ENCODE assay signal across 7 mouse cellular contexts in genomic region chr1:172503111-172503997, GRCm38 (mm10). TPM values are rescaled to one million over a fixed set of nuclear protein-coding genes. Genes with fewer than 3 reads are reported as not detected.
DNase-seq lines count a peak whose midpoint lies in the region; ATAC-seq lines count a peak whose summit lies in the region.

No protein-coding gene starts in this region.

- ATAC-seq in embryonic facial prominence, embryonic 13.5 days (ENCODE audit: insufficient number of reproducible peaks, insufficient read depth, low FRiP score, low TSS enrichment, low read depth), result no peak
- ATAC-seq in limb, embryonic 13.5 days (ENCODE audit: low FRiP score, low read depth), result peak; percentile 22
- ATAC-seq in midbrain, embryonic 15.5 days (replicated peaks), result 0 out of 2 replicates have a peak, but pooled peaks have one; percentile 22

- 0 out of 2 replicates have a peak overlapping the region, but pooled peaks have one; percentile 46 for H3K9ac ChIP-seq in embryonic facial prominence, embryonic 13.5 days
- no peak overlapping the region for H3K9ac ChIP-seq in limb, embryonic 13.5 days
- H3K9ac ChIP-seq in midbrain, embryonic 15.5 days, result no peak overlapping the region

- intact Hi-C loops in heart, postnatal 14 days (cut with DNase I), result no loop called here

- peak overlapping the region; percentile 57; the same call in 1 of the 2 replicates for H3K27ac ChIP-seq in embryonic facial prominence, embryonic 13.5 days
- peak overlapping the region; percentile 39 for H3K27ac ChIP-seq in limb, embryonic 13.5 days
- H3K27ac ChIP-seq in midbrain, embryonic 15.5 days, result peak overlapping the region; percentile 31

- H3K9me3 ChIP-seq in embryonic facial prominence, embryonic 13.5 days, result no peaks in the 10 kb centered on the region
- H3K9me3 ChIP-seq in limb, embryonic 13.5 days, result no peaks in the 10 kb centered on the region
- H3K9me3 ChIP-seq in midbrain, embryonic 15.5 days, result no peaks in the 10 kb centered on the region

- 0 out of 2 replicates have a peak overlapping the region, but pooled peaks have one; percentile 60 for H3K4me3 ChIP-seq in embryonic facial prominence, embryonic 13.5 days
- peak overlapping the region; percentile 19 for H3K4me3 ChIP-seq in limb, embryonic 13.5 days
- H3K4me3 ChIP-seq in midbrain, embryonic 15.5 days, result no peak overlapping the region

- 42% methylated on average over 14 of the region's 14 CpGs for WGBS in embryonic facial prominence, embryonic 13.5 days
- 33% methylated on average over 14 of the region's 14 CpGs for WGBS in limb, embryonic 13.5 days
- WGBS in midbrain, embryonic 15.5 days, result 38% methylated on average over 14 of the region's 14 CpGs

- H3K27me3 ChIP-seq in embryonic facial prominence, embryonic 13.5 days, result peaks cover 26% of the 10 kb centered on the region
- peaks cover 17% of the 10 kb centered on the region; the same call in 1 of the 2 replicates for H3K27me3 ChIP-seq in limb, embryonic 13.5 days
- H3K27me3 ChIP-seq in midbrain, embryonic 15.5 days (replicated peaks), result peaks cover 31% of the 10 kb centered on the region

- H3K36me3 ChIP-seq in embryonic facial prominence, embryonic 13.5 days, result peaks cover 10% of the 10 kb centered on the region
- peaks cover 17% of the 10 kb centered on the region for H3K36me3 ChIP-seq in limb, embryonic 13.5 days
- no peaks in the 10 kb centered on the region for H3K36me3 ChIP-seq in midbrain, embryonic 15.5 days (replicated peaks)

- peak overlapping the region; percentile 77 for H3K4me2 ChIP-seq in embryonic facial prominence, embryonic 13.5 days
- H3K4me2 ChIP-seq in limb, embryonic 13.5 days (replicated peaks), result peak overlapping the region; percentile 84
- peak overlapping the region; percentile 16; the same call in 1 of the 2 replicates for H3K4me2 ChIP-seq in midbrain, embryonic 15.5 days

- peak; percentile 83 for DNase-seq in NIH3T3 (ENCODE audit: low read depth)
- DNase-seq in heart, postnatal 14 days, result peak; percentile 57 to 62
- no peak for DNase-seq in spleen, adult 18-20 months
- no peak for DNase-seq in right cerebral cortex, adult 18-20 months

- H3K4me1 ChIP-seq in embryonic facial prominence, embryonic 13.5 days, result peaks cover 64% of the 10 kb centered on the region
- peaks cover 62% of the 10 kb centered on the region for H3K4me1 ChIP-seq in limb, embryonic 13.5 days
- H3K4me1 ChIP-seq in midbrain, embryonic 15.5 days, result peaks cover 35% of the 10 kb centered on the region

RNA-seq across cellular contexts. Expression of gene Tagln2, which starts 3.5 kb away (rescaled TPM):
- 133 and 135 TPM in 2 replicates for polyA plus RNA-seq in embryonic facial prominence, embryonic 13.5 days (2015; fragmentation: Nextera tagmentation; extraction: Ambion mirVana)
- total RNA-seq in heart, postnatal 14 days (2021), result 100 to 1,000 TPM; 110 to 117 TPM
- 118 and 119 TPM in 2 replicates for polyA plus RNA-seq in limb, embryonic 13.5 days (2015; fragmentation: Nextera tagmentation; extraction: Ambion mirVana)
- polyA plus RNA-seq in midbrain, embryonic 15.5 days (2015; fragmentation: Nextera tagmentation; extraction: Ambion mirVana), result 57.2 and 58.7 TPM in 2 replicates

RNA-seq across cellular contexts. Expression of gene Cfap45, which starts 17.2 kb away (rescaled TPM):
- polyA plus RNA-seq in embryonic facial prominence, embryonic 13.5 days (2015; fragmentation: Nextera tagmentation; extraction: Ambion mirVana), result 2.0 and 2.3 TPM in 2 replicates
- 1 to 10 TPM in 1 of 2 experiments, under 1 TPM in 1; 0.63 to 2.0 TPM for total RNA-seq in heart, postnatal 14 days (2021)
- 1.0 and 1.7 TPM in 2 replicates for polyA plus RNA-seq in limb, embryonic 13.5 days (2015; fragmentation: Nextera tagmentation; extraction: Ambion mirVana)
- 3.7 and 4.2 TPM in 2 replicates for polyA plus RNA-seq in midbrain, embryonic 15.5 days (2015; fragmentation: Nextera tagmentation; extraction: Ambion mirVana)

RNA-seq across cellular contexts. Expression of gene Igsf9, which starts 21.8 kb away (rescaled TPM):
- polyA plus RNA-seq in embryonic facial prominence, embryonic 13.5 days (2015; fragmentation: Nextera tagmentation; extraction: Ambion mirVana), result 75.6 and 83.2 TPM in 2 replicates
- under 1 TPM; 0.49 to 0.76 TPM for total RNA-seq in heart, postnatal 14 days (2021)
- polyA plus RNA-seq in limb, embryonic 13.5 days (2015; fragmentation: Nextera tagmentation; extraction: Ambion mirVana), result 47.9 and 53.2 TPM in 2 replicates
- 80.6 and 83.2 TPM in 2 replicates for polyA plus RNA-seq in midbrain, embryonic 15.5 days (2015; fragmentation: Nextera tagmentation; extraction: Ambion mirVana)

RNA-seq across cellular contexts. Expression of gene Slamf9, which starts 28.2 kb away (rescaled TPM):
- 0.47 TPM in 1 of 2 replicates, not detected in the other for polyA plus RNA-seq in embryonic facial prominence, embryonic 13.5 days (2015; fragmentation: Nextera tagmentation; extraction: Ambion mirVana)
- total RNA-seq in heart, postnatal 14 days (2021), result 1 to 10 TPM in 1 of 2 experiments, under 1 TPM in 1; 0.98 to 1.1 TPM
- polyA plus RNA-seq in limb, embryonic 13.5 days (2015; fragmentation: Nextera tagmentation; extraction: Ambion mirVana), result 0.25 and 0.63 TPM in 2 replicates
- 0.13 and 0.47 TPM in 2 replicates for polyA plus RNA-seq in midbrain, embryonic 15.5 days (2015; fragmentation: Nextera tagmentation; extraction: Ambion mirVana)

RNA-seq across cellular contexts. Expression of gene Vsig8, which starts 52.4 kb away (rescaled TPM):
- 0.40 and 0.77 TPM in 2 replicates for polyA plus RNA-seq in embryonic facial prominence, embryonic 13.5 days (2015; fragmentation: Nextera tagmentation; extraction: Ambion mirVana)
- total RNA-seq in heart, postnatal 14 days (2021), result under 1 TPM in 1 of 2 experiments, not detected in 1; 0.15 TPM
- 0.33 TPM in 1 of 2 replicates, not detected in the other for polyA plus RNA-seq in limb, embryonic 13.5 days (2015; fragmentation: Nextera tagmentation; extraction: Ambion mirVana)
- polyA plus RNA-seq in midbrain, embryonic 15.5 days (2015; fragmentation: Nextera tagmentation; extraction: Ambion mirVana), result 0.32 and 0.37 TPM in 2 replicates

Comparison
In these comparisons a context has a peak if more than half of its experiments do, and no peak if none do; other contexts are left out.
1. DNase-seq: peak in NIH3T3 (single experiment) and heart, postnatal 14 days (2 of 2); none in spleen, adult 18-20 months (0 of 2) and right cerebral cortex, adult 18-20 months (single experiment).
2. H3K4me2 ChIP-seq: peak in every context shown above with its lines; median percentile 84 in limb, embryonic 13.5 days; 77 in embryonic facial prominence, embryonic 13.5 days; 16 in midbrain, embryonic 15.5 days.
3. Peak in every context shown above with its lines, with median percentiles within 50 percentile points of each other: H3K27ac ChIP-seq.